Mouse (Mus musculus) gastrocnemius, postnatal 36 days (tissue): ENCODE measurements around the gene Cfap65. TPM values are rescaled to one million over a fixed set of nuclear protein-coding genes. Genes with fewer than 3 reads are reported as not detected.

Experiments
- DNase-seq, 2 experiments: peaks; one replicate each; pipeline ENCODE4 v3.0.0; 2022
- intact Hi-C: fragments of 180-260 bp; cut with DNase I; formaldehyde crosslinking; loops from one replicate; pipeline ENCODE4 v1.15.1; 2025
- long read RNA-seq, 2 experiments: library from polyadenylated mRNA; stranded (forward); transcript quantifications; one replicate each; pipeline ENCODE4 v2.0.0; 2021
- total RNA-seq, 2 experiments: library from RNA; stranded (reverse); gene quantifications; 2 replicates each; pipeline ENCODE4 v1.2.3; 2021

Cfap65 gene
- total RNA-seq: not detected
- long read RNA-seq, experiment 1: 0 reads
- long read RNA-seq, experiment 2: 0 reads

DNA sequence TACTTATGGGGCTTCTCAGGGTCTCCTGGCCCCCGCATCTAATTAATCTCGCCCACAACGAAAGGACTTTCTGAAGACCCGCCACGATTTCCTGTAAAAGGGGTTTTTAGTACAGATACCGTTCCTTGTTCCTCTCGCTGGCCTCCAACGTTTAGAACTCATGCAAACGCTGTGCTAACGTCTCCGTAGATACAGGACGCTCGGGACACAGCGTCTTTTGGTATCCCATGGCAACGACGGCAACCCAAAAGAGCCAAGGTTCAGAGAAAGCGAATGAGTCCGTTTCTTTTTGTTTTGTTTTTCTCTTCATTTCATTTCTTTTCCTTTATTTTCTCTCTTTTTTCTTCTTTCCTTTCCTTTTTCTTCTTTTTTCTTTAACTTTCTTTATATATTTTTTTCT, at the start of gene Cfap65:
Gene Cfap65, minus strand, starts transcription at position 198 of the 400 bp plus-strand sequence.
- intact Hi-C loops: no loop called here
- no peak for DNase-seq

DNA sequence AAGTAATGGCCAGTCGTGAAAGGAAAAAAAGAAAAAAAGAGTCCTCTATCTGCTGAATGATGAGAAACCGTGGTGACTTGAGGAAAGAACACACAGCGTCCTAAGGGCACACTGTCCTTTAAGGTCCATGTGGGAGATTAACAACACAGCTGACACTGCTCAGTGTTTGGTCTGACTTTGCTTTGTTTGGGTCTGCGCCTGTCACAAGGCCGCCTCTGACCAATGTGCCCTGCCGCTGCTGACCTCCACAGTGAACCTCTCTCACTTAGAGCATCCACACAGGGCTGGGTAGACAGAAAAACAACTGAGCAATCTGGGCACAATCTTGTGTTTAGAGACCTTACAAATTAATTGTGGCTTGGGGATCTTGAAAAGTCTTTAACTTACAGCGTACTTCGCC, 41.6 kb upstream of the Cfap65 start:
- intact Hi-C loops: no loop called here

GRCm38 (mm10) chr1:74975936-74976335, 40.5 kb upstream of the Cfap65 start:
- DNase-seq: no peak
- intact Hi-C loops: no loop called here

More for the DNA sequence above, 41.6 kb upstream of the Cfap65 start:
- no peak for DNase-seq

DNA sequence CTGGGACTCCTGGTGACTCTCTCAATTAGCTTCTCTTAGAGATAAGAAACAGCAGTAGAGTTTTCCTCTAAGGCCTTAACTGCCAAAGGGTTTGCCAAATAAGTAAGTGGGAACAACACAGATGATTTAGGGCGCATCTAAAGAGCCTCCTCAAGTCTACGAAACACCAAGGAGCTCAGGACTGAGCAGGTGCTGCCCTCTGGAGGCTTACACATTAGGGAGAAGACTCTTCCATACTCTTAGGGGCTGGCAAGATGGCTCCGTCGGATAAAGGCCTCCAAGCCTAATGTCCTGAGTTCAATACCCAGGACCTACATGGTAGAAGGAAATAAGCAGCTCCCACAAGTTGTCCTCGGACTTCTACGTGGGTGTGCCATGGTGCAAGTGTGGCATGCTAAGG, 38.2 kb upstream of the Cfap65 start:
- intact Hi-C loops: no loop called here
- no peak for DNase-seq

GRCm38 (mm10) chr1:74971353-74972050, 36.1 kb upstream of the Cfap65 start:
- no peak for DNase-seq
- intact Hi-C loops: no loop called here

- intact Hi-C loops: no loop called here
These were observed 32.7 kb upstream of the Cfap65 start for GRCm38 (mm10) chr1:74967962-74968580.

DNA sequence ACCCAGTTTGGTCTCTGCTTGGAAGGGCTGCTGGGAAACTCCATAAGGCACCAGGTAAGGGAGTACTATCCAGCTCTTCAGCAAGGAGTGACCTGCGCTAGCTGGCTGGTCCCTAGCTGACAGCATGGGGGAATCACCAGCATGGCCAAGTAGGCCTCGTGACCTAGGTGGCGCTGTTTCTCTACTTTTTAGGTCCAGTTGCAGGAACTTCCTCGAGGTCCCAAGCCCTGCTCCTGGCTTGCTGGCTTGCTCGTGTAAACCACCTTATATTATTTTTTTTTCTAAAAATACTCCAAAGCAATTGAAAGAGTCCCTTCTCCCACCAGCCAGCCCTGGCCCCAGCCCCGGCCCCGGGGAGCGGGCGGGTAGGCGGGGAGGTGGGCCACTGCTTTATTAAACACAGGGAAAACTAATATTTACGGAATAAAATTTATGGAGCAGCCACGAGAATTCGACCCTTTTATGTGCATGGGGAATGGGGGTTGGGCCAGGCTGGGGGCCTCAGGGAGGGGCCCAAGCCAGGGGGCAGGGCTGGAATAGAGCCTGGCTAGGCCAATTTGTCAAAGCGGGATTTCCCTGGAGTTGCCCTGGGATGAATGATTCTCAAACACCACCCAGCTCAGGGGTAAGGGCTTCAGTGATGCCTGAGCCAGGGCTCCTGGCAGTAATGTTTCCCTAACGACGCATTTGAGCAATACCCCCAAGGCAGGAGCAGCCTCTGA, 29.3 kb upstream of the Cfap65 start:
- DNase-seq: peak; percentile 52 to 60
- intact Hi-C loops: loop anchor here (1.0 kb wide), 1 partner anchor 52 kb away; no protein-coding TSS in a partner anchor

More at GRCm38 (mm10) chr1:74967962-74968580, 32.7 kb upstream of the Cfap65 start:
- DNase-seq: no peak

GRCm38 (mm10) chr1:74962853-74963227, 27.4 kb upstream of the Cfap65 start:
- intact Hi-C loops: no loop called here
- DNase-seq: no peak

GRCm38 (mm10) chr1:74962126-74962852, 26.9 kb upstream of the Cfap65 start:
- no peak for DNase-seq
- intact Hi-C loops: no loop called here

DNA sequence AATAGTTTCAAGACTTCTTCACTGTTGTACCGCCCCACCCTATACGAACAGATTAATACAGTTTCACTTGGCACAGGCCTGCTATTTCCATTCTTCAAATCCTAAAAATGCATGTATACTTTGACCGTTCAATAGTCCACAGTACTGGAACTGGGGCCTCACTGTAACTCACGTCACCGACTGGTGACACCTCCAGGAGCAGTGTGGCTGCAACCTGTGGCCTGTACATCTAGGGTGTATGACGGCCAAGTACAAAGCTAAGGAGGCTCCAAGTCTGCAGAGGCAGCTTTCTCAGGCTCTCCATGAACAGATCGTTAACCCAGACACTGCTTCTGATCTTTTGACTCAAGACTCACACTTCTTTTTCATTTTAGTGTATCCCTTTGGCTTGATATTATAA, 26.3 kb upstream of the Cfap65 start:
- intact Hi-C loops: no loop called here

DNA sequence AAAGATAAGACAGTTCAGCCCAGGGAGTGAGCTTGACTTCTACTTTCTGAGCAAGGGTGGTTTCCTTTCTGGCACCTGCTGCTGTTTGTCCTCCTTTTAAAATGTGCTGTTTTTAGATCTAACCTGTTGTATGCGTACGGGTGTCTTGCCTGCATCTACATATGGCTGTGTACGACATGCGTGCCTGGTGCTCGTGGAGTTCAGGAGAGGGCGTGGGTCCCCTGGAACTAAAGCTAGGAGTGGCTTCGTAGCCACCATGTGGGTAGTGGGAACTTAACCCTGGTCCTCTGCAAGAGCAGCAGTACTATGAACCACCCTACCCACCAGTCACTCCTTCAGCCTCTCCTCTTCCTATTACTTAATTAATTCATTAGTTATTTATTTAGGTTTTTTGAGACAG, 24.7 kb upstream of the Cfap65 start:
- no peak for DNase-seq
- intact Hi-C loops: no loop called here

More for the DNA sequence above, 26.3 kb upstream of the Cfap65 start:
- no peak for DNase-seq

DNA sequence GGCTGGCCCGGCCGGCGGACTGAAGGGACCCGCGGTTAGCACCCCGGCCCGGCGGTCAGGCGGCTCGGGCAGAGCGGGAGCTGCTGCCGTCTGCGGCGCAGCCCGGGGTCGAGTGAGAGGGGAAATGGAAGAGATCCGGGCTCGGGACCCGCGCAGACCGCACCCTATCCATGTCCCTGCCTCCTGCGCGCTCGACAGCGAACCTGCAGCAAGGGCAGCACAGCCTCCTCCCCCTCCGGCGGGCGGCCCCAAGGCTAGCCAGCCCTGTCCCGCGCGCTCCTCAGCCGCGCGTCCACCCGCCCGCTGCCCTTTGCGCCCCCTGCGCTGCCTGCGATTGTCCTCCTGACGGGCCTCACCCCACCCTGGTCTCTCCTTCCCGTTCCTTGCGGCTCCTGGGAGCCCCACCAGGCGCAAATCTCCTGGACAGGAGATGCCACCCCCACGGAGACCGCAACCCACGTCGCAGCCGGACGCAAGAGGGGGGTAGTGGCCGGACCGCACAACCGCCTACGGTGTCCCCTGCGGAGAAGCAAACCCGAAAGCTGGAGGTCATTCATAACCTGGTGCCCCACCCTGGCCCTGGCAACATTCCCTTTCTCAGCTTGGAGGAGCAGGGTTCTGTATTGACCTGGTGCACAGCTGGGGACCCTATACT, 16.3 kb upstream of the Cfap65 start, which contains the start of gene Ihh:
Gene Ihh, minus strand, starts transcription at position 117 of the 655 bp plus-strand sequence.
- DNase-seq: no peak
- intact Hi-C loops: no loop called here

GRCm38 (mm10) chr1:74950576-74951490, 15.4 kb upstream of the Cfap65 start:
- intact Hi-C loops: no loop called here
- no peak for DNase-seq

- DNase-seq: no peak
- intact Hi-C loops: no loop called here
These were observed 14.7 kb upstream of the Cfap65 start for GRCm38 (mm10) chr1:74950066-74950465.

- intact Hi-C loops: loop anchor here (2.0 to 5.0 kb wide), 2 partner anchors 65 to 308 kb away; no protein-coding TSS in a partner anchor
- DNase-seq: no peak
These were observed 14.3 kb upstream of the Cfap65 start for GRCm38 (mm10) chr1:74949666-74950050.

GRCm38 (mm10) chr1:74948784-74949665, 13.6 kb upstream of the Cfap65 start:
- DNase-seq: peak; percentile 24 to 50
- intact Hi-C loops: loop anchor here (2.0 to 5.0 kb wide), 2 partner anchors 66 to 308 kb away; no protein-coding TSS in a partner anchor

DNA sequence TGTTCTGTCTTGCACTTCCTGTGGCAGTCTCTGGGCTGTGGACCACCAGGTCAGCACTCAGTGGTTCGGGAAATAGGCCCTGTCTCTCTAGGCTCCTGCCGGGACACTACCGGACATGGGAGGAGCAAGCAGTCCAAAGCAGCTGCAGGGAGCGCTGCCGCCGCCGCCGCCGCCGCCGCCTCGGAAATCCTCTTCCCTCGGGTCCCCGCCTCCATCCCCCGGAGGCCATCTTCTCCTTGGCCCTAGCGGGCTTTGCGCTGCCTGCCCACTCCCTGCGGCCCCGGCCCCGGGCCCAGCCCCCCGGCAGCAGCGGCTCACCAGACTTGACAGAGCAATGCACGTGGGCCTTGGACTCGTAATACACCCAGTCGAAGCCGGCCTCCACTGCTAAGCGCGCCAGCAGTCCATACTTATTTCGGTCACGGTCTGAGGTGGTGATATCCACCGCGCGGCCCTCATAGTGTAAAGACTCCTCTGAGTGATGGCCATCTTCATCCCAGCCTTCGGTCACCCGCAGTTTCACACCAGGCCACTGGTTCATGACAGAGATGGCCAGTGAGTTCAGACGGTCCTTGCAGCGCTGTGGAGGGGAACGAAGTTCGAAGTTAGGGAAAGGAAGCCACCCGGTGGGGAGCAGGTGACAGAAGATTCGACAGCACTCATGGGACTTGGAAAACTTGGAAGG, 12.7 kb upstream of the Cfap65 start:
- intact Hi-C loops: loop anchor here (2.0 to 5.0 kb wide), 2 partner anchors 67 to 309 kb away; no protein-coding TSS in a partner anchor
- no peak for DNase-seq
